15 mouse cellular contexts compared by ENCODE assay signal in genomic region chr13:43284711-43285151, GRCm38 (mm10). TPM values are rescaled to one million over a fixed set of nuclear protein-coding genes. Genes with fewer than 3 reads are reported as not detected.
A peak's percentile ranks its signal among the peaks of the same experiment; 100 is the strongest.
DNase-seq lines count a peak whose midpoint lies in the region; ATAC-seq lines count a peak whose summit lies in the region.
"Had no signal": no experiment of that assay in that cellular context is flagged by ENCODE, and none has a peak within 500 bp of the region (broad histone marks: within the 10 kb centered on the region; RNA-seq: fewer than 3 reads in every experiment).

No protein-coding gene starts in this region.

- no peaks in the 10 kb centered on the region for H3K27me3 ChIP-seq in forebrain, embryonic 12.5 days

- no peak overlapping the region for H3K4me2 ChIP-seq in forebrain, embryonic 12.5 days

- no peaks in the 10 kb centered on the region for H3K9me3 ChIP-seq in forebrain, embryonic 12.5 days

- no peak overlapping the region for H3K9ac ChIP-seq in forebrain, embryonic 12.5 days

- peaks cover 24% of the 10 kb centered on the region for H3K4me1 ChIP-seq in forebrain, embryonic 12.5 days

- H3K27ac ChIP-seq in forebrain, embryonic 12.5 days: no peak overlapping the region
- H3K27ac ChIP-seq: macrophage had no signal

- no peak overlapping the region for H3K4me3 ChIP-seq in forebrain, embryonic 12.5 days (replicated peaks)

- no peak for ATAC-seq in forebrain, embryonic 12.5 days (ENCODE audit: low FRiP score)
- ATAC-seq: CD4-positive, CD25-positive, alpha-beta regulatory T cell, adult 4 months; inflammation-experienced regulatory T-cells, adult 6 months; midbrain, embryonic 16.5 days had no signal

- WGBS in forebrain, embryonic 12.5 days: 73% methylated on average over 4 of the region's 4 CpGs

- peak; percentile 67 for DNase-seq in layer of hippocampus, adult 11-12 months (ENCODE audit: low spot score)
- no peak for DNase-seq in layer of hippocampus, postnatal 10 days (ENCODE audit: low spot score in 2 of 2)
- DNase-seq in 3134 (ENCODE audit: extremely low read depth, insufficient read length, low spot score): peak; percentile 63
- DNase-seq in cerebellum, adult 11 months: peak; percentile 80
- peak; percentile 83 for DNase-seq in cerebellum, postnatal 25 days
- DNase-seq in embryo, embryonic 11 days: no peak
- no peak for DNase-seq in gastrocnemius, postnatal 25 days
- DNase-seq: adrenal gland, adult 8-10 months; lung, adult 2 months; thymus, postnatal 4 days had no signal

- H3K36me3 ChIP-seq in forebrain, embryonic 12.5 days (replicated peaks): no peaks in the 10 kb centered on the region

RNA-seq across cellular contexts. Expression of gene Gfod1, which starts 19.2 kb away (rescaled TPM):
- total RNA-seq in layer of hippocampus, postnatal 10 days (2021): 10 to 100 TPM; 42.2 to 42.8 TPM
- polyA plus RNA-seq in forebrain, embryonic 12.5 days (2016; fragmentation: Nextera tagmentation; extraction: Ambion mirVana): 0.97 and 1.1 TPM in 2 replicates
- 1 to 10 TPM; 5.6 to 6.5 TPM for total RNA-seq in gastrocnemius, postnatal 25 days (2021)

Comparison
In these comparisons a context has a peak if more than half of its experiments do, and no peak if none do; other contexts are left out.
1. DNase-seq: peak in layer of hippocampus, adult 11-12 months (single experiment), 3134 (single experiment), cerebellum, adult 11 months (single experiment) and cerebellum, postnatal 25 days (2 of 2); none in layer of hippocampus, postnatal 10 days (0 of 2), embryo, embryonic 11 days (single experiment) and gastrocnemius, postnatal 25 days (single experiment).
2. RNA of gene Gfod1, which starts 19.2 kb away (total RNA-seq): 42.2 to 42.8 TPM in layer of hippocampus, postnatal 10 days; 5.6 to 6.5 TPM in gastrocnemius, postnatal 25 days; every median in the first group is over 4 times any median in the second.